Mouse (Mus musculus) cerebellum, adult 11 months (tissue): ENCODE results near the gene Foxp3.

ENCODE experiments used
- DNase-seq: peaks from one replicate; pipeline ENCODE4 v3.0.0; 2022

The Foxp3 gene

GRCm38 (mm10) chrX:7617889-7618551, 44.6 kb downstream of the Foxp3 start:
- no peak for DNase-seq

GRCm38 (mm10) chrX:7632560-7632959, 59.1 kb downstream of the Foxp3 start:
- no peak for DNase-seq

- DNase-seq, result no peak
These were observed 61.7 kb downstream of the Foxp3 start for GRCm38 (mm10) chrX:7635101-7635500.

- peak; percentile 92 for DNase-seq
These were observed 65.1 kb downstream of the Foxp3 start, which contains the start of gene Syp for GRCm38 (mm10) chrX:7638401-7639091. Gene Syp (plus strand): TSS chrX:7638471.

- no peak for DNase-seq
These were observed 66.3 kb downstream of the Foxp3 start for GRCm38 (mm10) chrX:7639536-7640325.

GRCm38 (mm10) chrX:7640785-7641184, 67.3 kb downstream of the Foxp3 start:
- no peak for DNase-seq
